Mouse (Mus musculus) G1E (cell line): ENCODE data around the gene Srpr. TPM values are rescaled to one million over a fixed set of nuclear protein-coding genes. Genes with fewer than 3 reads are reported as not detected.

Source experiments
- ATAC-seq: 2 replicates; pipeline ENCODE4 v1.8.0; 2016; ENCODE audit warnings: mild to moderate bottlenecking; ENCODE audit not compliant: insufficient number of reproducible peaks, poor library complexity, low FRiP score, severe bottlenecking; ENCODE audit errors: extremely low read depth
- DNase-seq: peaks from one replicate; pipeline ENCODE4 v3.0.0; 2012; ENCODE audit warnings: low spot score
- H3K27me3 ChIP-seq: 2 replicates; pipeline ENCODE4 v1.6.1; 2012; ENCODE audit warnings: mild to moderate bottlenecking, low read length, inconsistent platforms; ENCODE audit not compliant: insufficient read depth
- H3K36me3 ChIP-seq: replicated peaks from 2 replicates; pipeline ENCODE3; 2012; ENCODE audit warnings: mild to moderate bottlenecking, inconsistent platforms
- H3K4me1 ChIP-seq: 2 replicates; pipeline ENCODE4 v1.6.1; 2012; ENCODE audit warnings: low read depth, low read length, inconsistent platforms, mixed read lengths; ENCODE audit not compliant: insufficient read depth
- H3K4me3 ChIP-seq: 2 replicates; pipeline ENCODE4 v1.5.1; 2012; ENCODE audit warnings: low read depth, mild to moderate bottlenecking, inconsistent platforms, low read length, moderate library complexity, mixed read lengths
- H3K9me3 ChIP-seq: replicated peaks from 2 replicates; pipeline ENCODE4 v1.6.1; 2012; ENCODE audit warnings: inconsistent platforms
- CTCF ChIP-seq: IDR thresholded peaks from 2 replicates; pipeline ENCODE4 v1.5.1; 2012; ENCODE audit warnings: low read depth, low read length, inconsistent platforms, mixed read lengths
- GATA1 ChIP-seq: IDR thresholded peaks from 2 replicates; pipeline ENCODE4 v1.6.1; 2012; ENCODE audit warnings: borderline replicate concordance, low read length, inconsistent platforms, mixed read lengths
- GATA2 ChIP-seq: IDR thresholded peaks from 2 replicates; pipeline ENCODE4 v1.6.1; 2012; ENCODE audit warnings: low read depth, low read length, inconsistent platforms, borderline replicate concordance
- POLR2AphosphoS5 ChIP-seq: IDR thresholded peaks from 2 replicates; pipeline ENCODE4 v1.6.1; 2012; ENCODE audit warnings: low read depth, low read length, inconsistent platforms; ENCODE audit not compliant: insufficient replicate concordance
- TAL1 ChIP-seq: conservative IDR thresholded peaks from 2 replicates; pipeline ENCODE4 v1.6.1; 2012; ENCODE audit warnings: low read depth, low read length, inconsistent platforms, mixed read lengths
- polyA plus RNA-seq: library from polyadenylated mRNA; stranded (reverse); fragments of >175 nt; gene quantifications from 2 replicates; pipeline ENCODE4 v1.2.3, GENCODE M21; 2012
- total RNA-seq, 2 experiments: library from RNA; stranded (forward) in 1 of 2; stranded (reverse) in 1 of 2; fragments of 200-1000 nt in 1 of 2; fragments of >200 nt in 1 of 2; fragmentation: Nextera tagmentation in 1 of 2; gene quantifications; 2 replicates each; pipeline ENCODE4 v1.2.3; 2014 to 2017

Srpr gene
- total and polyA plus RNA-seq, 3 experiments: 7.0 to 62.1 (median 42.1) TPM

- 0 out of 2 replicates have a peak, but pooled peaks cover 2% of the 10 kb centered on the region for H3K4me1 ChIP-seq
- DNase-seq (no peak), ATAC-seq (no peak)
- no peaks in the 10 kb centered on the region for H3K27me3 ChIP-seq
- no peaks in the 10 kb centered on the region for H3K9me3 ChIP-seq
- H3K4me3 ChIP-seq: no peak overlapping the region
- H3K36me3 ChIP-seq: peaks cover 55% of the 10 kb centered on the region
- no peak for TF ChIP-seq CTCF
Observed at GRCm38 (mm10) chr9:35238915-35239571, 39.1 kb downstream of the Srpr start.

- DNase-seq: no peak
- Histone ChIP-seq H3K36me3 (peaks cover 54% of the 10 kb centered on the region), H3K4me1 (0 out of 2 replicates have a peak, but pooled peaks cover 2% of the 10 kb centered on the region), H3K27me3 (no peaks in the 10 kb centered on the region), H3K9me3 (no peaks in the 10 kb centered on the region), H3K4me3 (no peak overlapping the region)
- ATAC-seq: no peak
- TF ChIP-seq TAL1 (no peak), GATA2 (no peak), CTCF (no peak), POLR2AphosphoS5 (no peak), GATA1 (no peak)
Observed at GRCm38 (mm10) chr9:35239734-35240133, 39.8 kb downstream of the Srpr start.

- TF ChIP-seq POLR2AphosphoS5 (no peak), GATA1 (no peak), CTCF (no peak), GATA2 (no peak), TAL1 (no peak)
- H3K36me3 ChIP-seq: peaks cover 43% of the 10 kb centered on the region
- H3K27me3 ChIP-seq: no peaks in the 10 kb centered on the region
- H3K9me3 ChIP-seq: no peaks in the 10 kb centered on the region
- DNase-seq: no peak
- ATAC-seq: no peak
- H3K4me3 ChIP-seq: no peak overlapping the region
- H3K4me1 ChIP-seq: peaks cover 8% of the 10 kb centered on the region; the same call in 1 of the 2 replicates
Observed at GRCm38 (mm10) chr9:35247405-35247804, 47.4 kb downstream of the Srpr start.

GRCm38 (mm10) chr9:35249476-35249875, 49.5 kb downstream of the Srpr start:
- no peaks in the 10 kb centered on the region for H3K9me3 ChIP-seq
- no peaks in the 10 kb centered on the region for H3K27me3 ChIP-seq
- ATAC-seq (no peak), DNase-seq (no peak)
- TF ChIP-seq GATA1 (no peak), GATA2 (no peak)
- no peak overlapping the region for H3K4me3 ChIP-seq
- H3K36me3 ChIP-seq: peaks cover 51% of the 10 kb centered on the region
- peaks cover 9% of the 10 kb centered on the region; the same call in 1 of the 2 replicates for H3K4me1 ChIP-seq

GRCm38 (mm10) chr9:35257365-35257764, 57.4 kb downstream of the Srpr start:
- H3K27me3 ChIP-seq: no peaks in the 10 kb centered on the region
- no peaks in the 10 kb centered on the region for H3K9me3 ChIP-seq
- DNase-seq (no peak), ATAC-seq (no peak)
- peaks cover 43% of the 10 kb centered on the region for H3K4me1 ChIP-seq
- no peak overlapping the region for H3K4me3 ChIP-seq
- peaks cover 65% of the 10 kb centered on the region for H3K36me3 ChIP-seq
- no peak for TF ChIP-seq CTCF
- no peak for TF ChIP-seq GATA1
- TF ChIP-seq POLR2AphosphoS5: no peak
- TF ChIP-seq GATA2: no peak
- TF ChIP-seq TAL1: no peak

- peaks cover 37% of the 10 kb centered on the region for H3K36me3 ChIP-seq
- TF ChIP-seq GATA2: no peak
- no peak for TF ChIP-seq CTCF
- TF ChIP-seq TAL1: no peak
- no peak for TF ChIP-seq GATA1
- no peak for TF ChIP-seq POLR2AphosphoS5
- H3K4me1 ChIP-seq: peaks cover 62% of the 10 kb centered on the region
- DNase-seq (no peak), ATAC-seq (no peak)
- H3K27me3 ChIP-seq: no peaks in the 10 kb centered on the region
- no peak overlapping the region; the same call in 1 of the 2 replicates for H3K4me3 ChIP-seq
- no peaks in the 10 kb centered on the region for H3K9me3 ChIP-seq
Observed at GRCm38 (mm10) chr9:35262418-35262817, 62.4 kb downstream of the Srpr start.

- Histone ChIP-seq H3K9me3 (no peaks in the 10 kb centered on the region), H3K36me3 (peaks cover 30% of the 10 kb centered on the region), H3K4me3 (peak overlapping the region; percentile 60; the same call in 1 of the 2 replicates), H3K4me1 (peaks cover 61% of the 10 kb centered on the region), H3K27me3 (no peaks in the 10 kb centered on the region)
- DNase-seq (no peak), ATAC-seq (peak; percentile 47)
- TF ChIP-seq POLR2AphosphoS5 (no peak), TAL1 (no peak), GATA2 (no peak), CTCF (no peak), GATA1 (no peak)
Observed at GRCm38 (mm10) chr9:35263431-35263830, 63.5 kb downstream of the Srpr start.
